Mouse (Mus musculus): ENCODE measurements around the gene Atp8a2. TPM values are rescaled to one million over a fixed set of nuclear protein-coding genes. Genes with fewer than 3 reads are reported as not detected.

Gene Atp8a2
- total and polyA plus RNA-seq, 2 experiments from 2014 or later = 5.2 to 115 TPM

GRCm38 (mm10) chr14:59799511-59799910 lies 397.5 kb downstream of the Atp8a2 start:
- 86% methylated on average over 3 of the region's 3 CpGs for WGBS
- H3K4me3 ChIP-seq (ENCODE audit: low read depth, low read length) = no peak overlapping the region
- no peaks in the 10 kb centered on the region for H3K4me1 ChIP-seq (ENCODE audit: control insufficient read depth, insufficient read depth)
- no peaks in the 10 kb centered on the region for H3K27me3 ChIP-seq (ENCODE audit: control insufficient read depth, insufficient read depth, low read length)
- TF ChIP-seq EP300 (IDR thresholded peaks at IDR 0.05; ENCODE audit: low read depth) (no peak), CTCF (IDR thresholded peaks at IDR 0.05; ENCODE audit: low read depth) (no peak)
- ATAC-seq (ENCODE audit: insufficient read depth, low read depth) (no peak), DNase-seq (ENCODE audit: low spot score) (no peak)
- H3K9me3 ChIP-seq (replicated peaks; ENCODE audit: control insufficient read depth, low read length) = 0 out of 2 replicates have a peak, but pooled peaks cover 3% of the 10 kb centered on the region
- no peak overlapping the region for H3K9ac ChIP-seq (replicated peaks; ENCODE audit: low read depth, low read length)
- H3K4me2 ChIP-seq (ENCODE audit: low read depth, low read length) = no peak overlapping the region
- H3K36me3 ChIP-seq (replicated peaks; ENCODE audit: control insufficient read depth, insufficient read depth, low read length) = no peaks in the 10 kb centered on the region
- H3K27ac ChIP-seq (ENCODE audit: low read depth) = no peak overlapping the region

GRCm38 (mm10) chr14:59793841-59794240 lies 403.1 kb downstream of the Atp8a2 start:
- no peaks in the 10 kb centered on the region for H3K36me3 ChIP-seq (replicated peaks; ENCODE audit: control insufficient read depth, insufficient read depth, low read length)
- H3K27ac ChIP-seq (ENCODE audit: low read depth) = no peak overlapping the region
- ATAC-seq (ENCODE audit: insufficient read depth, low read depth) (no peak), DNase-seq (ENCODE audit: low spot score) (no peak)
- TF ChIP-seq EP300 (IDR thresholded peaks at IDR 0.05; ENCODE audit: low read depth) = no peak
- TF ChIP-seq CTCF (IDR thresholded peaks at IDR 0.05; ENCODE audit: low read depth) = no peak
- no peaks in the 10 kb centered on the region for H3K27me3 ChIP-seq (ENCODE audit: control insufficient read depth, insufficient read depth, low read length)
- no peaks in the 10 kb centered on the region for H3K9me3 ChIP-seq (replicated peaks; ENCODE audit: control insufficient read depth, low read length)
- H3K9ac ChIP-seq (replicated peaks; ENCODE audit: low read depth, low read length) = no peak overlapping the region
- no peak overlapping the region for H3K4me3 ChIP-seq (ENCODE audit: low read depth, low read length)
- 70% methylated on average over 10 of the region's 10 CpGs for WGBS
- H3K4me1 ChIP-seq (ENCODE audit: control insufficient read depth, insufficient read depth) = no peaks in the 10 kb centered on the region
- H3K4me2 ChIP-seq (ENCODE audit: low read depth, low read length) = no peak overlapping the region

DNA sequence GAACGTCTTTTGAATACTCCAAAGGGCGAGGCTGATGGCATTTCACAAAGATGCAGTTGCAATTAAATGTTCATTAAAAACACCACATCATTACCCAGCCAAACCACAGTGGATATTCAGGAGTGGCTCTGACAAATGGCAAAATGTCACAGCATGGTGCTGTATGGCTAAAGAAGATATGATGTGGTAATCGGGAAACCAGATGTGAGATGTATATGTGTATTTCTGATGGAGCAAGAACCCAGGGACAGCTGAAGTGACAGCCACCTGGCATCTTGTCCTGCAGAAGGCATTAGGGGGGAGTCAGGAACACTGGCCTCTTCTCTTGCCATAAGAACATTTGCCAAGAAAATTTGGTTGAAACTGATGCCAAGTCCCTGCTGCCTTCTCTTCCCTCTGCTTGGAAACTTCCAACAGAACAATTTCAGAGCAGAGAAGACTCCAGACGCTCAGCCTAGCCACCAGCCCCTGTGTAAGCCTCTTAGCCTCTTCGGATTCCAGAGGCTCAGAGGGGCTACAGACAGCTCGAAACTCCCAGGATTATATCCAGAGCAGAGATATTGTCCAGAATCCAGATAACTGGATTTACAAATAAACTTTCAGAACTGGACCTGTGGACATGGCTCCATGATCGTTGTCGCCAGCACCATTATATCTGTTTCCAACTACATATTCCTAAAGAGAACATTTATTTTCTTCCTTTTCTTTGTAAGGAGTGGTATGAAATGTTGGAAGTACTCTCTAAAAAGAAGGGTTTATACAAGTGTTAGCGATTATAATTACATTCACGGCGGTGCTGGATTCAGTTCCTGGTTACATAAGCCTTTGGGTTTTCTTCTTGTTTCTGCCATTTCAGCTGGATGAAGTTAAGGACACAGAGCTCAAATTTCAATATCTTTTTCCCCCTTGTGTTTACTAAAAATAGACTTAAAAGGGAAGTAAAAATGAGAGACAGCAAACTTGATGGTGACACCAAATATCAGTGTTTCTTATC lies 413.3 kb downstream of the Atp8a2 start:
- TF ChIP-seq CTCF (IDR thresholded peaks at IDR 0.05; ENCODE audit: low read depth) = no peak
- TF ChIP-seq EP300 (IDR thresholded peaks at IDR 0.05; ENCODE audit: low read depth) = no peak
- no peaks in the 10 kb centered on the region for H3K9me3 ChIP-seq (replicated peaks; ENCODE audit: control insufficient read depth, low read length)
- ATAC-seq (ENCODE audit: insufficient read depth, low read depth) (no peak), DNase-seq (ENCODE audit: low spot score) (no peak)
- H3K9ac ChIP-seq (replicated peaks; ENCODE audit: low read depth, low read length) = no peak overlapping the region
- WGBS = 71% methylated on average over 11 of the region's 11 CpGs
- H3K27me3 ChIP-seq (ENCODE audit: control insufficient read depth, insufficient read depth, low read length) = no peaks in the 10 kb centered on the region
- no peak overlapping the region for H3K4me2 ChIP-seq (ENCODE audit: low read depth, low read length)
- H3K4me3 ChIP-seq (ENCODE audit: low read depth, low read length) = no peak overlapping the region
- H3K27ac ChIP-seq (ENCODE audit: low read depth) = no peak overlapping the region
- no peaks in the 10 kb centered on the region for H3K36me3 ChIP-seq (replicated peaks; ENCODE audit: control insufficient read depth, insufficient read depth, low read length)
- H3K4me1 ChIP-seq (ENCODE audit: control insufficient read depth, insufficient read depth) = no peaks in the 10 kb centered on the region

- ATAC-seq (ENCODE audit: insufficient read depth, low read depth) (no peak), DNase-seq (ENCODE audit: low spot score) (no peak)
- Histone ChIP-seq H3K4me1 (ENCODE audit: control insufficient read depth, insufficient read depth) (no peaks in the 10 kb centered on the region), H3K9me3 (replicated peaks; ENCODE audit: control insufficient read depth, low read length) (no peaks in the 10 kb centered on the region), H3K4me2 (ENCODE audit: low read depth, low read length) (no peak overlapping the region), H3K27me3 (ENCODE audit: control insufficient read depth, insufficient read depth, low read length) (no peaks in the 10 kb centered on the region), H3K36me3 (replicated peaks; ENCODE audit: control insufficient read depth, insufficient read depth, low read length) (no peaks in the 10 kb centered on the region), H3K4me3 (ENCODE audit: low read depth, low read length) (no peak overlapping the region), H3K27ac (ENCODE audit: low read depth) (no peak overlapping the region), H3K9ac (replicated peaks; ENCODE audit: low read depth, low read length) (no peak overlapping the region)
- WGBS = 72% methylated on average over 9 of the region's 9 CpGs
- TF ChIP-seq EP300 (IDR thresholded peaks at IDR 0.05; ENCODE audit: low read depth) = no peak
- no peak for TF ChIP-seq CTCF (IDR thresholded peaks at IDR 0.05; ENCODE audit: low read depth)
Observed at GRCm38 (mm10) chr14:59780391-59780790, 416.6 kb downstream of the Atp8a2 start.

DNA sequence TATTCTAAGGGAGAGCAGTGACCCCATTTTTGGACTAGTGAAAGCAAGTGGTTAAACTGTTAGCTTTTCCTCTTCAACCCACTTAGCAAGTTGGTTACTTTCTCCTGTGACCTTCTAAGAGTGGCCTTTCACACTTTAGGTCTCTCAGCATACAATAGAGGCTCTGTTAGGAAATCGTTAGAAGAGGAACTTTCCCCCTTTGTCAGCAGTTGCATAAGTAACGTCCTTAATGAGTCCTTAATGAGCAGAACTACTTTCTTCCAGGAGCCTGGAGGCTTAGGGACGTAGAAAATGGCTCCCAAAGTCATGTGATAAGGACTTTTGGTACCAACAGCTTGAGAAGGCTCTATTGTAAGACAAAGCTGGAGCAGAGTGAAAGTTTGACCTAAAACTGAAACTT lies 434.8 kb downstream of the Atp8a2 start:
- Histone ChIP-seq H3K4me2 (ENCODE audit: low read depth, low read length) (no peak overlapping the region), H3K36me3 (replicated peaks; ENCODE audit: control insufficient read depth, insufficient read depth, low read length) (no peaks in the 10 kb centered on the region), H3K27me3 (ENCODE audit: control insufficient read depth, insufficient read depth, low read length) (no peaks in the 10 kb centered on the region), H3K4me1 (ENCODE audit: control insufficient read depth, insufficient read depth) (no peaks in the 10 kb centered on the region), H3K27ac (ENCODE audit: low read depth) (no peak overlapping the region), H3K9me3 (replicated peaks; ENCODE audit: control insufficient read depth, low read length) (no peaks in the 10 kb centered on the region), H3K4me3 (ENCODE audit: low read depth, low read length) (no peak overlapping the region), H3K9ac (replicated peaks; ENCODE audit: low read depth, low read length) (no peak overlapping the region)
- DNase-seq (ENCODE audit: low spot score) (no peak), ATAC-seq (ENCODE audit: insufficient read depth, low read depth) (no peak)
- WGBS = 64% methylated on average over 3 of the region's 3 CpGs
- TF ChIP-seq EP300 (IDR thresholded peaks at IDR 0.05; ENCODE audit: low read depth) (no peak), CTCF (IDR thresholded peaks at IDR 0.05; ENCODE audit: low read depth) (no peak)

All from heart, postnatal 0 days (tissue).